Mouse (Mus musculus) midbrain, embryonic 16.5 days (tissue): ENCODE results near the gene Syndig1. TPM values are rescaled to one million over a fixed set of nuclear protein-coding genes. Genes with fewer than 3 reads are reported as not detected.

ENCODE experiments used
- ATAC-seq: fragments of 200-750 bp; cut with Nextera tagmentation; 2 replicates; pipeline ENCODE4 v1.8.0; 2017; ENCODE audit warnings: moderate TSS enrichment
- H3K27ac ChIP-seq: fragments of 300-500 bp; sonication (generic); 2 replicates; pipeline ENCODE4 v1.5.1; 2014; ENCODE audit warnings: mild to moderate bottlenecking, low read length, mixed read lengths
- H3K27me3 ChIP-seq: fragments of 300-500 bp; sonication (generic); 2 replicates; pipeline ENCODE4 v1.6.1; 2014; ENCODE audit warnings: low read depth, low read length, mixed read lengths; ENCODE audit not compliant: control insufficient read depth, insufficient read depth
- H3K36me3 ChIP-seq: fragments of 300-500 bp; sonication (generic); 2 replicates; pipeline ENCODE4 v1.6.1; 2014; ENCODE audit warnings: mild to moderate bottlenecking, low read length, moderate library complexity, mixed read lengths; ENCODE audit not compliant: control insufficient read depth, insufficient read depth
- H3K4me1 ChIP-seq: fragments of 300-500 bp; sonication (generic); 2 replicates; pipeline ENCODE4 v1.6.1; 2014; ENCODE audit warnings: mild to moderate bottlenecking, low read length, mixed read lengths; ENCODE audit not compliant: control insufficient read depth, insufficient read depth
- H3K4me2 ChIP-seq: fragments of 300-500 bp; sonication (generic); 2 replicates; pipeline ENCODE4 v1.6.1; 2014; ENCODE audit warnings: mild to moderate bottlenecking, low read length, mixed read lengths
- H3K4me3 ChIP-seq: fragments of 300-500 bp; sonication (generic); 2 replicates; pipeline ENCODE4 v1.5.1; 2014; ENCODE audit warnings: low read depth, mild to moderate bottlenecking, low read length, moderate library complexity, mixed read lengths
- H3K9ac ChIP-seq: fragments of 300-500 bp; sonication (generic); 2 replicates; pipeline ENCODE4 v1.6.1; 2014; ENCODE audit warnings: low read depth, low read length, mixed read lengths
- H3K9me3 ChIP-seq: fragments of 300-500 bp; sonication (generic); replicated peaks from 2 replicates; pipeline ENCODE4 v1.6.1; 2014; ENCODE audit warnings: mild to moderate bottlenecking, low read length, mixed read lengths; ENCODE audit not compliant: control insufficient read depth, poor library complexity, severe bottlenecking
- WGBS: fragments of 180-500 bp; shearing (Covaris S2); extraction: QIAGEN DNeasy Blood & Tissue Kit; methylation state at CpG from one replicate; pipeline ENCODE4 v1.1.7; 2014; 5-methylcytosine and 5-hydroxymethylcytosine counted together
- polyA plus RNA-seq: library from polyadenylated mRNA; unstranded; fragments of >200 nt; fragmentation: Nextera tagmentation; extraction: Ambion mirVana; gene quantifications from 2 replicates; pipeline ENCODE4 v1.2.1, GENCODE M21; 2015

Syndig1 gene
- polyA plus RNA-seq, 1 experiment from 2014 or later, result 27.6 TPM

- no peaks in the 10 kb centered on the region for H3K27me3 ChIP-seq
- H3K4me2 ChIP-seq, result no peak overlapping the region
- 90% methylated on average over 3 of the region's 3 CpGs for WGBS
- H3K4me3 ChIP-seq, result no peak overlapping the region
- no peaks in the 10 kb centered on the region for H3K9me3 ChIP-seq
- no peak overlapping the region for H3K9ac ChIP-seq
- H3K27ac ChIP-seq, result no peak overlapping the region
- ATAC-seq, result no peak
- H3K36me3 ChIP-seq, result no peaks in the 10 kb centered on the region
- no peaks in the 10 kb centered on the region for H3K4me1 ChIP-seq
These were observed 32.0 kb downstream of the Syndig1 start for GRCm38 (mm10) chr2:149861002-149861401.

GRCm38 (mm10) chr2:149865914-149866435, 37.0 kb downstream of the Syndig1 start:
- Histone ChIP-seq H3K4me2 (no peak overlapping the region), H3K4me1 (no peaks in the 10 kb centered on the region), H3K36me3 (no peaks in the 10 kb centered on the region), H3K27ac (no peak overlapping the region), H3K9ac (no peak overlapping the region), H3K9me3 (no peaks in the 10 kb centered on the region), H3K4me3 (no peak overlapping the region), H3K27me3 (no peaks in the 10 kb centered on the region)
- WGBS, result 64% methylated on average over 5 of the region's 5 CpGs
- ATAC-seq, result no peak

GRCm38 (mm10) chr2:149870496-149870895, 41.5 kb downstream of the Syndig1 start:
- no peaks in the 10 kb centered on the region for H3K36me3 ChIP-seq
- no peak overlapping the region for H3K9ac ChIP-seq
- no peak overlapping the region for H3K4me3 ChIP-seq
- H3K27ac ChIP-seq, result no peak overlapping the region
- no peaks in the 10 kb centered on the region for H3K4me1 ChIP-seq
- ATAC-seq, result no peak
- no peak overlapping the region for H3K4me2 ChIP-seq
- no peaks in the 10 kb centered on the region for H3K9me3 ChIP-seq
- no peaks in the 10 kb centered on the region for H3K27me3 ChIP-seq
- 78% methylated on average over 2 of the region's 2 CpGs for WGBS

- no peak for ATAC-seq
- H3K4me2 ChIP-seq, result no peak overlapping the region
- no peaks in the 10 kb centered on the region for H3K27me3 ChIP-seq
- no peaks in the 10 kb centered on the region for H3K9me3 ChIP-seq
- H3K36me3 ChIP-seq, result no peaks in the 10 kb centered on the region
- H3K9ac ChIP-seq, result no peak overlapping the region
- no peaks in the 10 kb centered on the region for H3K4me1 ChIP-seq
- 91% methylated on average over 4 of the region's 4 CpGs for WGBS
- H3K4me3 ChIP-seq, result no peak overlapping the region
- H3K27ac ChIP-seq, result no peak overlapping the region
These were observed 43.5 kb downstream of the Syndig1 start for GRCm38 (mm10) chr2:149872496-149872895.

DNA sequence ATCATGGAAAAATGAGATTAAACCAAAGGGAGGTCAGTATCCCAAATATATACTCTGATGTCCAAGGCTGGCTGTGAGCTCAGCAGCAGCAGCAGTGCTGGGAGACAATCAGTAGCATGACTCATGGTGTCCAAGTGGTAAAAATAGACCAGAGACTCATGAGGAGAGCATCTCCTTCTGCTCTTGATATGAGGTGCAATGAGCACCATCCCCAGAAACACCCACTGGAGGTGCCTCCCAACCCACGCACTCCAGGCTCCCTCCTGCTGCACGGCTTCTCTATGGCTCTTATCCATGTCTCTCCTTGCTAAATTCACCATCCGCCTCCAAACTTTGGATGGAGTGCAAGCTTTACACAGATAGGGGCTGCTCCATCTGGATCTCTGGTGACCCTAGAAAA, 44.3 kb downstream of the Syndig1 start:
- H3K4me2 ChIP-seq, result no peak overlapping the region
- ATAC-seq, result no peak
- H3K36me3 ChIP-seq, result no peaks in the 10 kb centered on the region
- H3K9ac ChIP-seq, result no peak overlapping the region
- H3K27ac ChIP-seq, result no peak overlapping the region
- no peaks in the 10 kb centered on the region for H3K27me3 ChIP-seq
- 97% methylated on average over 3 of the region's 3 CpGs for WGBS
- H3K9me3 ChIP-seq, result no peaks in the 10 kb centered on the region
- no peaks in the 10 kb centered on the region for H3K4me1 ChIP-seq
- no peak overlapping the region for H3K4me3 ChIP-seq

DNA sequence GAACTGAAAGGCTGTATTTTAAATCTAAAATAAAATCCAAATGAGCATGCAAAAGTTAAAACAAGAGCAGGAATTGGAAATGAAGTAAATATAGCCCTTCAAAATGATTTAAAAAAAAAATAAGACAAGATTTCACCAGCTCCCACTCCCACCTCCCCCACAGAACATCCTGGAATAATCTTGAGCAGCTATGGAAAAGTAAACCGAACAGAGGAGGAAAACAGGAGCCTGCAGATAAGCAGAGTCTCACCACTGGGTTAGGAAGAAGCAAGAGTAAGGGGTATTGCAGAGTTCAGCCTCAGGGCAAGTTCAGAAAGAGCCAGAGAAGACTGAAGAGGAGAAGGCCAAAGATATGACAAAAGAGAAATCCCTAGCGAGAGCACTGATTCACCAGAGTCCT, 48.9 kb downstream of the Syndig1 start:
- H3K9ac ChIP-seq, result no peak overlapping the region
- no peaks in the 10 kb centered on the region for H3K4me1 ChIP-seq
- no peak overlapping the region for H3K27ac ChIP-seq
- H3K4me2 ChIP-seq, result no peak overlapping the region
- H3K9me3 ChIP-seq, result no peaks in the 10 kb centered on the region
- WGBS, result 69% methylated on average over 2 of the region's 2 CpGs
- H3K36me3 ChIP-seq, result no peaks in the 10 kb centered on the region
- no peaks in the 10 kb centered on the region for H3K27me3 ChIP-seq
- no peak overlapping the region for H3K4me3 ChIP-seq
- ATAC-seq, result no peak

DNA sequence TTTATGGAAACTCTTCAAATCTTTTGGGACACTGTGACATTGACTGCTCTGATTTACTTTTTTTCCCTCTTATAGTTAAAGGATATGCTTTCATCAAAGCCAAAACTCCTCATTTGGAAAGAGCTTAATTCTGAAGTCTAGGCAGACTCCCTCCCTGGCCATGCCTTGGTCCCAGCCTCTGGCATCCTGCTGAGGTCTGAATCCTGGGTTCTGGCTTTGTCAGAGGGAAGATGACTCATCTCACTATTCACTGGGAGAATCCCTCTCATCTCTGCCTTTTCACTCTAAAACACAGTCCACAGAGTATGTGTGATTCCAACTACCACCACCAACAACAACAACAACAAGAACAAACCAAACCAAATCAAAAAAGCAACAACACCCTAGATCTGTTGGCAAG, 58.6 kb downstream of the Syndig1 start:
- no peak for ATAC-seq
- Histone ChIP-seq H3K27ac (no peak overlapping the region), H3K36me3 (no peaks in the 10 kb centered on the region), H3K27me3 (no peaks in the 10 kb centered on the region), H3K4me3 (no peak overlapping the region), H3K4me1 (no peaks in the 10 kb centered on the region), H3K9ac (no peak overlapping the region), H3K4me2 (no peak overlapping the region), H3K9me3 (no peaks in the 10 kb centered on the region)

- H3K4me1 ChIP-seq, result no peaks in the 10 kb centered on the region
- WGBS, result 17% methylated on average over 2 of the region's 2 CpGs
These were observed 62.6 kb downstream of the Syndig1 start for GRCm38 (mm10) chr2:149891647-149892046.

DNA sequence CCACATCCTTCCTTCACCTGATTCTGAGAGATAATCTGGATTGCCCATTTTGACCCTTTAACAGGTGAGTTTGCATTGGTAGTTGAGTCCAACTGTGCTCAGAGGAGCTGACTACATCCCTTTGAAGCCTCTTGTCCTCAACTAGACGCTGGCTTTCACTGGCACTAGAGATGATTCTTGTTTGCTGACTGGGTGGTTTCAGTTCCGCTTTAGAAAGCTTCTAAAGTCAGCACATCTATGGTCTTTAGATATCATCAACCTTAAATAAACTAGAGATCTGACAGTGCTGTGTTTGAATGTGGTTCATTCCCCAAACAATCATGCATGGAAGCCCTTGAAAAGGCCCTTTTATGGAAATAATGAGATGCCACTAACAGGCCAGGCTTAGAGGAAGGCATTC, 67.3 kb downstream of the Syndig1 start:
- no peak overlapping the region for H3K9ac ChIP-seq
- WGBS, result 78% methylated on average over 2 of the region's 2 CpGs
- H3K27me3 ChIP-seq, result no peaks in the 10 kb centered on the region
- H3K36me3 ChIP-seq, result no peaks in the 10 kb centered on the region
- no peaks in the 10 kb centered on the region for H3K4me1 ChIP-seq
- no peak overlapping the region for H3K4me2 ChIP-seq
- no peak for ATAC-seq
- no peak overlapping the region for H3K27ac ChIP-seq
- no peak overlapping the region for H3K4me3 ChIP-seq
- H3K9me3 ChIP-seq, result no peaks in the 10 kb centered on the region

More at GRCm38 (mm10) chr2:149891647-149892046, 62.6 kb downstream of the Syndig1 start:
- no peak for ATAC-seq
- H3K4me3 ChIP-seq, result no peak overlapping the region
- no peaks in the 10 kb centered on the region for H3K36me3 ChIP-seq
- no peak overlapping the region for H3K4me2 ChIP-seq
- H3K27ac ChIP-seq, result no peak overlapping the region
- H3K27me3 ChIP-seq, result no peaks in the 10 kb centered on the region
- H3K9ac ChIP-seq, result no peak overlapping the region
- H3K9me3 ChIP-seq, result no peaks in the 10 kb centered on the region
